Mouse (Mus musculus) myocyte (in vitro differentiated cells): Measurements from ENCODE around the gene Hmcn2.

ENCODE experiments used
- CEBPB ChIP-seq: IDR thresholded peaks from 2 replicates; pipeline ENCODE4 v1.6.1; 2011; ENCODE audit warnings: mild to moderate bottlenecking, moderate library complexity; ENCODE audit not compliant: poor library complexity, insufficient read depth, severe bottlenecking
- MAX ChIP-seq: IDR thresholded peaks from one replicate; pipeline ENCODE4 v1.6.1; 2011; ENCODE audit warnings: low read depth, mild to moderate bottlenecking, control low read depth
- MYOD1 ChIP-seq, 3 experiments: IDR thresholded peaks; one replicate each; pipeline ENCODE4 v1.6.1; 2011; ENCODE audit warnings: control low read depth in 2 of 3, low read depth in 2 of 3, mild to moderate bottlenecking in 2 of 3, moderate library complexity in 1 of 3; ENCODE audit not compliant: insufficient read length in 2 of 3, control insufficient read depth in 1 of 3
- MYOG ChIP-seq, 3 experiments: IDR thresholded peaks; one replicate each; pipeline ENCODE4 v1.6.1; 2011; ENCODE audit warnings: control low read depth in 2 of 3, low read depth in 2 of 3, mild to moderate bottlenecking in 2 of 3; ENCODE audit not compliant: insufficient read length in 2 of 3, control insufficient read depth in 1 of 3, insufficient read depth in 1 of 3
- POLR2A ChIP-seq: IDR thresholded peaks from one replicate; pipeline ENCODE4 v1.6.1; 2011; ENCODE audit warnings: low read depth, mild to moderate bottlenecking, control low read depth, moderate library complexity; ENCODE audit not compliant: insufficient read length
- POLR2AphosphoS2 ChIP-seq: IDR thresholded peaks from one replicate; pipeline ENCODE4 v1.6.1; 2011; ENCODE audit warnings: low read depth, control low read depth; ENCODE audit not compliant: insufficient read length
- TCF12 ChIP-seq: IDR thresholded peaks from one replicate; pipeline ENCODE4 v1.6.1; 2011; ENCODE audit warnings: mild to moderate bottlenecking, control low read depth; ENCODE audit not compliant: poor library complexity, insufficient read depth, severe bottlenecking
- TCF3 ChIP-seq: IDR thresholded peaks from one replicate; pipeline ENCODE4 v1.6.1; 2011; ENCODE audit warnings: low read depth, control low read depth; ENCODE audit not compliant: insufficient read length
- USF1 ChIP-seq: IDR thresholded peaks from one replicate; pipeline ENCODE4 v1.6.1; 2011; ENCODE audit warnings: low read depth, mild to moderate bottlenecking, control low read depth, moderate library complexity

GRCm38 (mm10) chr2:31274993-31275392 lies 39.2 kb upstream of the Hmcn2 start:
- no peak for TF ChIP-seq POLR2AphosphoS2
- no peak for TF ChIP-seq POLR2A
- no peak for TF ChIP-seq USF1
- no peak for TF ChIP-seq CEBPB
- no peak for TF ChIP-seq TCF12
- TF ChIP-seq MAX, result no peak
- no peak for TF ChIP-seq TCF3
- no peak for TF ChIP-seq MYOD1 (IDR thresholded peaks at IDR 0.05; ENCODE audit: control insufficient read depth in 1 of 3, insufficient read length in 2 of 3, low read depth in 2 of 3)
- no peak for TF ChIP-seq MYOG (IDR thresholded peaks at IDR 0.05; ENCODE audit: control insufficient read depth in 1 of 3, insufficient read depth in 1 of 3, insufficient read length in 2 of 3, low read depth in 2 of 3)
